Mouse (Mus musculus): ENCODE results near the gene Kcnq1. TPM values are rescaled to one million over a fixed set of nuclear protein-coding genes. Genes with fewer than 3 reads are reported as not detected.

The Kcnq1 gene
- polyA plus RNA-seq, 1 experiment: 0.54 TPM

DNA sequence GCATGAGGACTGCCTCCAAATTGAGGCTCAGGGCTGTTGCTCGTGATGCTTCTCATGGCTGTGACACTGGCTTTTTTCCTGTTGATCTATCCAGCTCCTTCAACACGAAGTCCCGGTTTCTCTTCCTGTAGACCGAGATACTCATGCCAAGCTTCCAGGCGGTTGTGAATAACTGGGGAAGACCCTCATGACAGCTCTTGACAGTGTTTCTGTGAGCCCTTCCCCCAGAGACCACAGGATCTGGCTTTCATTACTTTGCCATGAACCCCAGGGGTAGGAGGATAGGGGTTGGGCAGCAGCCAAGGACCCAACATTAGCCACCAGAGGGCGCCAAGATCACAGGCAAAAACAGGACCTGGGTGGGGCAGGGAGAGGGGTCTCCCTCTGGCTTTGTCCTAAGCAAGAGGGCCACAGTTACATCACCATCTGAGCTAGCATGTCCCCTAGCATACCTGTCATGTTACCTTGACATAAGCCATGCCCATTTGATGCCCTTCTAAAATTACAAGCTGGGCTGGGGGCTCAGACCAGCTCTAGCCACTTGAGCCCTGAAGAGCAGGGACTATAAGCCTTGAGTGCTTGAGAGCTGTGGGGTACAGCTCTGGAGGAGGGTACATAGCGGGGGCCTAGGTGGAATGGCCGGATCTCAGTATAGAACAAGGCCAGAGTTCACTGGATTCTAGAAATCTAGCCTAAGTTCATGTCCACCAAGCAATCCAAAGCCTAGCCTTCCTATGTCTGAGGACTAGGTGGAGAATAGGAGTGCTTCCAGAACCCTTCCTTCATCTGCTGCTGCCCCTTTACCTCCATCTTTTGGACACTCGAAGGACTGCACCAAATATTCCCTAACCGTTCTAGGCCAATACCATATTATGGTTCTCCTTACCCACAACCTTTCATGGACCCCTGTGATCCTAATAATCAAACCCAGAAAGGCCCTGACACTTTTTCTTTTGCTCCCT is 11.3 kb upstream of the Kcnq1 start, which contains the start of gene Trpm5:
Gene Trpm5 (minus strand): TSS at position 51 of the 962 bp plus-strand sequence.
- 38% methylated on average over 10 of the region's 10 CpGs for WGBS
- Histone ChIP-seq H3K4me1 (ENCODE audit: control insufficient read depth, insufficient read depth, low read length) (no peaks in the 10 kb centered on the region), H3K4me3 (replicated peaks; ENCODE audit: insufficient read depth, low read depth, low read length) (no peak within 1 kb of the TSS), H3K27ac (ENCODE audit: insufficient read depth, low read length) (no peak within 1 kb of the TSS), H3K27me3 (ENCODE audit: control insufficient read depth, insufficient read depth, low read length) (no peaks in the 10 kb centered on the region)
- DNase-seq: peak; percentile 33 to 66
- TF ChIP-seq CTCF (IDR thresholded peaks at IDR 0.05; ENCODE audit: borderline replicate concordance, insufficient read depth, low read depth, low read length): peak; percentile 83
- TF ChIP-seq POLR2A (IDR thresholded peaks at IDR 0.05; ENCODE audit: borderline replicate concordance, insufficient read depth, low read length): no peak

DNA sequence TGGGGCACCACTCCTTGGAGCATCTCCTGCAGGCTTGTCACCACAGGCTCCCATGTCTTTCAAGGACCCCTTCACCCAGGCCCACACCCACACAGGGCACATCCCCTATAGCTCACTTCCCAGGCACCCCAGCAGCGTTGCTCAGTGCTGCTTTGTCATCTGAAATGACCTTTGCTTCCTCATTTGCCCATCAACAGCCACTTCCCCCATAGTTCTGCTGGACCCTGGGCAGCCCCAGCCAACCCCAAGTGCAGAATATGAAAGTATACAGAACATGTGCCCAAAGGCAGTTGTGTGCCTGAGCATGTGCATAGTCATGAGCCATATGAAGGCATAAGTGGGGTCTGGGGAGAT is 10.6 kb upstream of the Kcnq1 start:
- 61% methylated on average over 1 of the region's 1 CpGs for whole genome bisulfite sequencing
- no peaks in the 10 kb centered on the region for H3K27me3 ChIP-seq (ENCODE audit: control insufficient read depth, insufficient read depth, low read length)
- no peaks in the 10 kb centered on the region for H3K4me1 ChIP-seq (ENCODE audit: control insufficient read depth, insufficient read depth, low read length)
- H3K4me3 ChIP-seq (replicated peaks; ENCODE audit: insufficient read depth, low read depth, low read length): no peak overlapping the region
- no peak overlapping the region for H3K27ac ChIP-seq (ENCODE audit: insufficient read depth, low read length)
- no peak for DNase-seq
- TF ChIP-seq CTCF (IDR thresholded peaks at IDR 0.05; ENCODE audit: borderline replicate concordance, insufficient read depth, low read depth, low read length): no peak
- TF ChIP-seq POLR2A (IDR thresholded peaks at IDR 0.05; ENCODE audit: borderline replicate concordance, insufficient read depth, low read length): no peak

DNA sequence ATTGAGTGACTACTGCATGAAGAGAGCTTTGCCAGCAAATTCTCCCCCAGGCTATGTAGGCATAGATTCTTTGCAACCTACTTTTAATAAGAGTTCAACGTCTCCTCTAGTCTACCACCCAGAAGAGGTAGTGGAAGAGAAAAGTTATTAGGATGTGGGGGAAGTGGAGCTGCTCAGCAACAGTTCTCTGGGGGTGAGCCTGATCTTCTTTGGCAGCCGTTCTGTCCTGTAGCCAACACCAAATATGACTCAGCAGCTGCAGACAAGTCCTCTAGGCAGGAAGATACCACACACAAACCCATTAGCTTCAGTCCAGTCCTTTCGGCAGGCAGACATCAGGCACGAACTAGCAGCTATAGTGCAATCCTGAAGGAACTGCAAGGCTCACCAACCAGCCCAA is 5.4 kb upstream of the Kcnq1 start:
- Histone ChIP-seq H3K27me3 (ENCODE audit: control insufficient read depth, insufficient read depth, low read length) (no peaks in the 10 kb centered on the region), H3K4me1 (ENCODE audit: control insufficient read depth, insufficient read depth, low read length) (no peaks in the 10 kb centered on the region), H3K4me3 (replicated peaks; ENCODE audit: insufficient read depth, low read depth, low read length) (no peak overlapping the region), H3K27ac (ENCODE audit: insufficient read depth, low read length) (no peak overlapping the region)
- TF ChIP-seq CTCF (IDR thresholded peaks at IDR 0.05; ENCODE audit: borderline replicate concordance, insufficient read depth, low read depth, low read length): no peak
- TF ChIP-seq POLR2A (IDR thresholded peaks at IDR 0.05; ENCODE audit: borderline replicate concordance, insufficient read depth, low read length): no peak
- WGBS: 42% methylated on average over 4 of the region's 4 CpGs
- DNase-seq: no peak

DNA sequence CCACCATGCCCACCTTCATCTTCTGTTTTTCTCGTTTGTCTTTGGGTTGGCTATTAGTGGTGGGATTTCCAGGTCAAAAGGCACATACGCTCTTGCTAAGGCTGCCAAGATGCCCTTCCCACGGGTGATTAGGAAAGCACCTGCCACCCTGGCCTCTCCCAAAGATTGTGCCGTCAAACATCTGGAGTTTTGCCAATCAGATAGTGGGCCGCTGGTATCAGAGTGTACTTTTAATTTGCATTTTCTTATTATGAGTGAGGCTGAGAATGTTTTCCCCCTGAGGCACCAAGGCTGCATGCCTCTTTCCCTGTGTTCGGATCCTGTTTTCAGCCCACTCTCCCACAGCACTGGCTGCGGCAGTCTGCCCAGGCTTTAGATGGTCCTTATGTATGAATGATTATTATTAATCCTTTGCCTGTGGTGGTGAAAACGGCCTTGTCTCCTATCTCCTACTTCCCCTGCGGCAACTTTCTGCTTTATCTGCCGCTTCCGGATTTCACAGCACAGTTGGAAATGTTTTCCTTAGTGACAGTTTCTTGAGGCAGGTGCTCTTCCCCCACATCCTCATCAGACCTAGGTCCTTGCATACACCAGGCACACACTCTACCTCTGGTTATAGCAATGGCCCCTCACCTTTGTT is 784 bp upstream of the Kcnq1 start:
- no peak for TF ChIP-seq CTCF (IDR thresholded peaks at IDR 0.05; ENCODE audit: borderline replicate concordance, insufficient read depth, low read depth, low read length)
- TF ChIP-seq POLR2A (IDR thresholded peaks at IDR 0.05; ENCODE audit: borderline replicate concordance, insufficient read depth, low read length): no peak
- DNase-seq: no peak
- WGBS: 67% methylated on average over 11 of the region's 11 CpGs
- Histone ChIP-seq H3K27ac (ENCODE audit: insufficient read depth, low read length) (no peak overlapping the region), H3K4me3 (replicated peaks; ENCODE audit: insufficient read depth, low read depth, low read length) (no peak overlapping the region), H3K27me3 (ENCODE audit: control insufficient read depth, insufficient read depth, low read length) (no peaks in the 10 kb centered on the region; the same call in 1 of the 2 replicates), H3K4me1 (ENCODE audit: control insufficient read depth, insufficient read depth, low read length) (peaks cover 4% of the 10 kb centered on the region)

DNA sequence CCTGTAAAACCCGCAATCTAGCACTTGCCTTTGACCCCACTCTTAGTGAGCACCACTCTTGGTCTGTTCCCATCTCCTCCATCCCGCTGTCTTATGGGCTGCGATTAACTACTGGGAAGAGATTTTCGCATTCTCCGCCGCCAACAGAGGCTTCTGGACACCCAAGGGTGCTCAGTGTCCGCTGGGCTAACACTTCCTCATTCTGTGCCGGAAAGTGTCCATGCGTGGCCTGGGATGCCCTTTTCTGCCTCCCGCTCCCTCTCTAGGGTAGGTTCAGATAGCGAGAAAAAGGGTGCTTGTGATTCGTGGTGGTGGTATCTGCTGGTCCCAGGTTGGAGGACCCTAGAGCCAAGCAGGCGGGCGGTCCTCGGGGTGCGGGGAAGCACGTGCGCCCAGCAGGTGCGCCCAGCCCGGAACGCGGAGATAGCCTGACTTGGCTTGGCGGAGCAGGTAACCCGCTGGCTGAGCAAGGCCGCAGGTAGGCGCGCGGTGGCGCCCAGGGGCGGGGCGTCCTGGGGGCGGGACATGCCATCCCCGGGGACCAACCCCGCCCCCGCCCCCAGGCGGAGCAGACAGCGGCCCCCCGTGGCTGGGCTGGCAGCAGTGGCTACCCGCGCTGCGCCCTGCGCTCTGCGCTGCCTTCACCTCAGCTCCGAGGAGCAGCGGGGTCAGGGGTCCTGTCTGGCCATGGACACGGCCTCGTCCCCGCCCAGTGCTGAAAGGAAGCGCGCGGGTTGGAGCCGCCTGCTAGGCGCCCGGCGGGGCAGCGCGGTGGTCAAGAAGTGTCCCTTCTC is 707 bp downstream of the Kcnq1 start:
- no peak for DNase-seq
- Histone ChIP-seq H3K4me3 (replicated peaks; ENCODE audit: insufficient read depth, low read depth, low read length) (no peak overlapping the region), H3K27me3 (ENCODE audit: control insufficient read depth, insufficient read depth, low read length) (no peaks in the 10 kb centered on the region; the same call in 1 of the 2 replicates), H3K27ac (ENCODE audit: insufficient read depth, low read length) (no peak overlapping the region), H3K4me1 (ENCODE audit: control insufficient read depth, insufficient read depth, low read length) (peaks cover 4% of the 10 kb centered on the region)
- no peak for TF ChIP-seq POLR2A (IDR thresholded peaks at IDR 0.05; ENCODE audit: borderline replicate concordance, insufficient read depth, low read length)
- no peak for TF ChIP-seq CTCF (IDR thresholded peaks at IDR 0.05; ENCODE audit: borderline replicate concordance, insufficient read depth, low read depth, low read length)
- 13% methylated on average over 57 of the region's 57 CpGs for WGBS

DNA sequence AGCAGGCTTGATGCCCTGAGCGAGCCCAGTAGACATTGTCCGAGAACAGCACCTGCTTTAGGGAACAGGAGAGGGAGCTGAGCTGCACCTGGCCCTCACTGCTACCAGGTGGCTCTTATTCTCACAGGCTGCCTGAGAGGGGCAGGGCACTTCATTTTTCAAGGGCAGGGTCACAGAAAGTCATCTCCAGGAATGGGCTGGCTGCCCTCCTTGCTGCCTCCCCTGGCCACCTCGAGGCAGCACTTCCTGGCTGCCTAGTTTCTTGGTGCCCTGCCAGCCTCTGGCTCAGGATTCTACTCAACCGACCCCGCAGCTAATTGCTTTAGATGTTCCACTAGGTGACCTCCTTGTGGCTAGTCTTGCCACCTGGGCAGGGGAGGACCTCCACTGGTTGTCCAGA is 2.0 kb downstream of the Kcnq1 start:
- 4% methylated on average over 5 of the region's 5 CpGs for WGBS
- peak in 1 of 2 experiments; percentile 35 for DNase-seq
- TF ChIP-seq POLR2A (IDR thresholded peaks at IDR 0.05; ENCODE audit: borderline replicate concordance, insufficient read depth, low read length): no peak
- no peak for TF ChIP-seq CTCF (IDR thresholded peaks at IDR 0.05; ENCODE audit: borderline replicate concordance, insufficient read depth, low read depth, low read length)
- Histone ChIP-seq H3K4me1 (ENCODE audit: control insufficient read depth, insufficient read depth, low read length) (peaks cover 4% of the 10 kb centered on the region), H3K4me3 (replicated peaks; ENCODE audit: insufficient read depth, low read depth, low read length) (no peak overlapping the region), H3K27ac (ENCODE audit: insufficient read depth, low read length) (no peak overlapping the region), H3K27me3 (ENCODE audit: control insufficient read depth, insufficient read depth, low read length) (no peaks in the 10 kb centered on the region; the same call in 1 of the 2 replicates)

DNA sequence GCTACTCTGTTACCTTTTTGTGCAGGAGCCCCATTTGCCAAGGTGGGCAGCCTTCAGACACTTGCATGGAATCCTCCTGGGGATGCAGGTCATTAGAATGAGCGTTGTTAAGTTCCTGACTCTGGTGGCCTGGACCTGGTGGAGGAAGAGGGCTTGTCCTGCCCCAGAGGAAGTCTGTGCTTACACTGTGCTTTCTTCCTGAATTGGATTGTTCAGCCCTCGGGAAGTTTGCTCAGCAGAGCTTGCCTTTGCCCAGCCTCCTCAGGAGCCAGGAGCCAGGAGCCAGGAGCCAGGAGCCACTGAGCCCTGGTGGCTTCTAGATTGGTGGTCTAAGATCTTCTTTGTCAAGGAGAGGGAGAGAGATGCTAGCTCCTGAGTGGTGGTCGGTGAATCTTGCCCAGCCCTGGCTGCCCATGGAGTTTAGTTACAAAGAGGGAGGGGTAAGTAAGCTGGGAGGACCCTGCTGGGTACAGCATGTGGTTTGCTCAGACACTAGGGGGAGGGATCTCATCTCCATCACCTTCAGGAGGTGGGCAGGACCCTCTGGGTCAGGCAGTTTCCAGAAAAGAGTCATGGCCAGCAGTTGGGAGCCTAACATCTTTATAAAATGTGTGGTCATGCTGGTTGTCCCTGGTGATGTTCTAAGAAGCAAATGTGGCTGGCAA is 3.0 kb downstream of the Kcnq1 start:
- no peak for DNase-seq
- Histone ChIP-seq H3K4me3 (replicated peaks; ENCODE audit: insufficient read depth, low read depth, low read length) (no peak overlapping the region), H3K27ac (ENCODE audit: insufficient read depth, low read length) (no peak overlapping the region), H3K27me3 (ENCODE audit: control insufficient read depth, insufficient read depth, low read length) (no peaks in the 10 kb centered on the region; the same call in 1 of the 2 replicates), H3K4me1 (ENCODE audit: control insufficient read depth, insufficient read depth, low read length) (peaks cover 4% of the 10 kb centered on the region)
- TF ChIP-seq POLR2A (IDR thresholded peaks at IDR 0.05; ENCODE audit: borderline replicate concordance, insufficient read depth, low read length): no peak
- no peak for TF ChIP-seq CTCF (IDR thresholded peaks at IDR 0.05; ENCODE audit: borderline replicate concordance, insufficient read depth, low read depth, low read length)
- WGBS: 45% methylated on average over 3 of the region's 3 CpGs
